Mouse (Mus musculus): ENCODE results near the gene Sema7a. TPM values are rescaled to one million over a fixed set of nuclear protein-coding genes. Genes with fewer than 3 reads are reported as not detected.

Sema7a gene
- polyA plus RNA-seq, 1 experiment, result 26.1 TPM

- WGBS, result 40% methylated on average over 2 of the region's 2 CpGs
- Histone ChIP-seq H3K4me1 (ENCODE audit: control insufficient read depth, insufficient read depth, insufficient read length) (peaks cover 34% of the 10 kb centered on the region; the same call in 1 of the 2 replicates), H3K27me3 (ENCODE audit: control insufficient read depth, insufficient read depth, low read length) (no peaks in the 10 kb centered on the region), H3K4me3 (ENCODE audit: extremely low read depth, insufficient read depth, insufficient read length) (no peak overlapping the region), H3K36me3 (ENCODE audit: control insufficient read depth, insufficient read depth, low read length) (no peaks in the 10 kb centered on the region), H3K27ac (ENCODE audit: insufficient read depth, low read length) (no peak overlapping the region; the same call in 1 of the 2 replicates)
- TF ChIP-seq POLR2A (IDR thresholded peaks at IDR 0.05; ENCODE audit: low read depth, low read length) (no peak), CTCF (IDR thresholded peaks at IDR 0.05; ENCODE audit: extremely low read depth, insufficient read depth, insufficient read length, insufficient replicate concordance) (no peak)
- DNase-seq (ENCODE audit: low read depth in 1 of 2, low spot score in 2 of 2), result peak in 1 of 2 experiments; percentile 66
These were observed 48.2 kb downstream of the Sema7a start for GRCm38 (mm10) chr9:57988098-57988497.

- DNase-seq (ENCODE audit: low read depth in 1 of 2, low spot score in 2 of 2), result no peak
- H3K27ac ChIP-seq (ENCODE audit: insufficient read depth, low read length), result no peak overlapping the region
- H3K36me3 ChIP-seq (ENCODE audit: control insufficient read depth, insufficient read depth, low read length), result no peaks in the 10 kb centered on the region
- no peak overlapping the region for H3K4me3 ChIP-seq (ENCODE audit: extremely low read depth, insufficient read depth, insufficient read length)
- WGBS, result 87% methylated on average over 6 of the region's 6 CpGs
- no peaks in the 10 kb centered on the region for H3K27me3 ChIP-seq (ENCODE audit: control insufficient read depth, insufficient read depth, low read length)
- peaks cover 39% of the 10 kb centered on the region; the same call in 1 of the 2 replicates for H3K4me1 ChIP-seq (ENCODE audit: control insufficient read depth, insufficient read depth, insufficient read length)
- TF ChIP-seq CTCF (IDR thresholded peaks at IDR 0.05; ENCODE audit: extremely low read depth, insufficient read depth, insufficient read length, insufficient replicate concordance), result no peak
These were observed 49.4 kb downstream of the Sema7a start for GRCm38 (mm10) chr9:57989309-57989708.

- Histone ChIP-seq H3K27ac (ENCODE audit: insufficient read depth, low read length) (no peak overlapping the region), H3K4me1 (ENCODE audit: control insufficient read depth, insufficient read depth, insufficient read length) (peaks cover 32% of the 10 kb centered on the region; the same call in 1 of the 2 replicates)
- 19% methylated on average over 10 of the region's 10 CpGs for WGBS
These were observed 50.7 kb downstream of the Sema7a start for GRCm38 (mm10) chr9:57990438-57991110.

GRCm38 (mm10) chr9:57992060-57992459 is 52.1 kb downstream of the Sema7a start:
- no peak for TF ChIP-seq CTCF (IDR thresholded peaks at IDR 0.05; ENCODE audit: extremely low read depth, insufficient read depth, insufficient read length, insufficient replicate concordance)
- TF ChIP-seq POLR2A (IDR thresholded peaks at IDR 0.05; ENCODE audit: low read depth, low read length), result no peak
- Histone ChIP-seq H3K4me3 (ENCODE audit: extremely low read depth, insufficient read depth, insufficient read length) (no peak overlapping the region), H3K27ac (ENCODE audit: insufficient read depth, low read length) (no peak overlapping the region), H3K4me1 (ENCODE audit: control insufficient read depth, insufficient read depth, insufficient read length) (peaks cover 29% of the 10 kb centered on the region; the same call in 1 of the 2 replicates), H3K27me3 (ENCODE audit: control insufficient read depth, insufficient read depth, low read length) (no peaks in the 10 kb centered on the region), H3K36me3 (ENCODE audit: control insufficient read depth, insufficient read depth, low read length) (no peaks in the 10 kb centered on the region)
- 85% methylated on average over 3 of the region's 3 CpGs for WGBS
- no peak for DNase-seq (ENCODE audit: low read depth in 1 of 2, low spot score in 2 of 2)

More at GRCm38 (mm10) chr9:57990438-57991110, 50.7 kb downstream of the Sema7a start:
- peak; percentile 41 to 49 for DNase-seq (ENCODE audit: low read depth in 1 of 2, low spot score in 2 of 2)
- Histone ChIP-seq H3K4me3 (ENCODE audit: extremely low read depth, insufficient read depth, insufficient read length) (no peak overlapping the region), H3K27me3 (ENCODE audit: control insufficient read depth, insufficient read depth, low read length) (no peaks in the 10 kb centered on the region), H3K36me3 (ENCODE audit: control insufficient read depth, insufficient read depth, low read length) (no peaks in the 10 kb centered on the region)
- peak; percentile 87 for TF ChIP-seq CTCF (IDR thresholded peaks at IDR 0.05; ENCODE audit: extremely low read depth, insufficient read depth, insufficient read length, insufficient replicate concordance)
- no peak for TF ChIP-seq POLR2A (IDR thresholded peaks at IDR 0.05; ENCODE audit: low read depth, low read length)

GRCm38 (mm10) chr9:57992781-57993591 is 53.1 kb downstream of the Sema7a start:
- TF ChIP-seq POLR2A (IDR thresholded peaks at IDR 0.05; ENCODE audit: low read depth, low read length) (no peak), CTCF (IDR thresholded peaks at IDR 0.05; ENCODE audit: extremely low read depth, insufficient read depth, insufficient read length, insufficient replicate concordance) (no peak)
- H3K4me3 ChIP-seq (ENCODE audit: extremely low read depth, insufficient read depth, insufficient read length), result no peak overlapping the region
- H3K27me3 ChIP-seq (ENCODE audit: control insufficient read depth, insufficient read depth, low read length), result peaks cover 2% of the 10 kb centered on the region; the same call in 1 of the 2 replicates
- H3K4me1 ChIP-seq (ENCODE audit: control insufficient read depth, insufficient read depth, insufficient read length), result peaks cover 22% of the 10 kb centered on the region; the same call in 1 of the 2 replicates
- 37% methylated on average over 8 of the region's 8 CpGs for WGBS
- H3K36me3 ChIP-seq (ENCODE audit: control insufficient read depth, insufficient read depth, low read length), result no peaks in the 10 kb centered on the region
- H3K27ac ChIP-seq (ENCODE audit: insufficient read depth, low read length), result no peak overlapping the region
- no peak for DNase-seq (ENCODE audit: low read depth in 1 of 2, low spot score in 2 of 2)

- no peak overlapping the region for H3K27ac ChIP-seq (ENCODE audit: insufficient read depth, low read length)
- WGBS, result 50% methylated on average over 4 of the region's 4 CpGs
- no peaks in the 10 kb centered on the region for H3K36me3 ChIP-seq (ENCODE audit: control insufficient read depth, insufficient read depth, low read length)
- TF ChIP-seq POLR2A (IDR thresholded peaks at IDR 0.05; ENCODE audit: low read depth, low read length) (no peak), CTCF (IDR thresholded peaks at IDR 0.05; ENCODE audit: extremely low read depth, insufficient read depth, insufficient read length, insufficient replicate concordance) (0 out of 2 replicates have a peak, but pooled peaks have one; percentile 6)
- peaks cover 10% of the 10 kb centered on the region; the same call in 1 of the 2 replicates for H3K4me1 ChIP-seq (ENCODE audit: control insufficient read depth, insufficient read depth, insufficient read length)
- H3K27me3 ChIP-seq (ENCODE audit: control insufficient read depth, insufficient read depth, low read length), result peaks cover 2% of the 10 kb centered on the region; the same call in 1 of the 2 replicates
- peak in 1 of 2 experiments; percentile 34 for DNase-seq (ENCODE audit: low read depth in 1 of 2, low spot score in 2 of 2)
- H3K4me3 ChIP-seq (ENCODE audit: extremely low read depth, insufficient read depth, insufficient read length), result no peak overlapping the region
These were observed 55.4 kb downstream of the Sema7a start for GRCm38 (mm10) chr9:57995282-57995681.
